Mouse (Mus musculus) neural tube, embryonic 13.5 days (tissue): ENCODE results near the gene Atp9a. TPM values are rescaled to one million over a fixed set of nuclear protein-coding genes. Genes with fewer than 3 reads are reported as not detected.

Source experiments
- ATAC-seq: fragments of 200-750 bp; cut with Nextera tagmentation; 2 replicates; pipeline ENCODE4 v1.8.0; 2017; ENCODE audit warnings: low read depth, mild to moderate bottlenecking, moderate TSS enrichment, moderate library complexity
- H3K27ac ChIP-seq: fragments of 300-500 bp; sonication (generic); replicated peaks from 2 replicates; pipeline ENCODE4 v1.5.1; 2015; ENCODE audit warnings: moderate library complexity, mild to moderate bottlenecking, inconsistent platforms
- H3K27me3 ChIP-seq: fragments of 300-500 bp; sonication (generic); 2 replicates; pipeline ENCODE4 v1.6.1; 2015; ENCODE audit warnings: mild to moderate bottlenecking, inconsistent platforms
- H3K36me3 ChIP-seq: fragments of 300-500 bp; sonication (generic); 2 replicates; pipeline ENCODE4 v1.6.1; 2015; ENCODE audit warnings: mild to moderate bottlenecking, inconsistent platforms
- H3K4me1 ChIP-seq: fragments of 300-500 bp; sonication (generic); replicated peaks from 2 replicates; pipeline ENCODE4 v1.6.1; 2015; ENCODE audit warnings: inconsistent platforms
- H3K4me2 ChIP-seq: fragments of 300-500 bp; sonication (generic); 2 replicates; pipeline ENCODE4 v1.6.1; 2015; ENCODE audit warnings: inconsistent platforms, mild to moderate bottlenecking, moderate library complexity
- H3K4me3 ChIP-seq: fragments of 300-500 bp; sonication (generic); 2 replicates; pipeline ENCODE4 v1.5.1; 2015; ENCODE audit warnings: mild to moderate bottlenecking, inconsistent platforms
- H3K9ac ChIP-seq: fragments of 300-500 bp; sonication (generic); 2 replicates; pipeline ENCODE4 v1.6.1; 2015; ENCODE audit warnings: moderate library complexity, mild to moderate bottlenecking, inconsistent platforms
- H3K9me3 ChIP-seq: fragments of 300-500 bp; sonication (generic); 2 replicates; pipeline ENCODE4 v1.6.1; 2016; ENCODE audit warnings: inconsistent platforms
- WGBS: fragments of 180-500 bp; shearing (Covaris S2); methylation state at CpG from one replicate; pipeline ENCODE4 v1.1.7; 2015; 5-methylcytosine and 5-hydroxymethylcytosine counted together
- polyA plus RNA-seq: library from polyadenylated mRNA; unstranded; fragments of >200 nt; fragmentation: Nextera tagmentation; extraction: Ambion mirVana; gene quantifications from 2 replicates; pipeline ENCODE4 v1.2.1, GENCODE M21; 2015

Atp9a gene
- polyA plus RNA-seq, result 58.9 and 72.6 TPM in 2 replicates

GRCm38 (mm10) chr2:168742059-168742627, at the start of gene Atp9a:
Gene Atp9a, minus strand, starts transcription at chr2:168742409.
- 11% methylated on average over 25 of the region's 33 CpGs for WGBS

DNA sequence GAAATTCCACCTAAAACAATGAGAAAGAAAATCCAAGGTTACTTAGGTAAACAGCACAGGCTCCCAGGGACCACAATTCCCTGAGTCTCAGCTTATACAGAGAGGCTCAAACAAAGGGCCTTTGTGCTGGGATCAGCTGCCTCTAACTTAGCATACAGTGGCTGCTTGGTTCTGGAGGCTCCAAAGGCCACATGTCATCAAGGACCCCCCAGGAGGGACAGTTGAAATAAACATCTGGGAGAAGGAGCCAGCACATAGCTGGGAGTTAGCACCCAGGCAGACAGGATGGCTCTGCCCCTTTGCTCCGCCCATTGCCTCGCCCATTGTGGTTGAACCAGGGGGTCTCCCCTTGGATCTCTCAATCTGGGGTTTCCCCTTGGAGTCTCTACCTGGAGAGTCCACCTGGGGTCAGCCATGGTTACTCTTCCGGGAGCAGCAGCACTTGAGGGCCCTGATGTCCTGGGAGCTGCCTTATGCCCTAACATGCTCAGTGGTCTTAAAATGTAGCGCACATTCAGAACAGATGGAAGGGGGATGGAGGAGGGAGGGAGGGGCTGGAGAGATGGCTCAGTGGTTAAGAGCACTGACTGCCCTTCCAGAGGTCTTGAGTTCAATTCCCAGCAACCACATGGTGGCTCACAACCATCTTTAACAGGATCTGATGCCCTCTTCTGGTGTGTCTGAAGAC, 49.0 kb upstream of the Atp9a start:
- Histone ChIP-seq H3K4me1 (no peaks in the 10 kb centered on the region), H3K4me2 (no peak overlapping the region), H3K9me3 (no peaks in the 10 kb centered on the region), H3K9ac (no peak overlapping the region), H3K4me3 (no peak overlapping the region), H3K27me3 (no peaks in the 10 kb centered on the region), H3K36me3 (no peaks in the 10 kb centered on the region), H3K27ac (no peak overlapping the region)
- WGBS, result 54% methylated on average over 4 of the region's 4 CpGs
- ATAC-seq, result no peak; the same call in 1 of the 2 replicates

More at GRCm38 (mm10) chr2:168742059-168742627, at the start of gene Atp9a:
- Histone ChIP-seq H3K9me3 (no peaks in the 10 kb centered on the region), H3K4me2 (peak within 1 kb of the TSS; percentile 57), H3K27me3 (no peaks in the 10 kb centered on the region), H3K27ac (peak within 1 kb of the TSS; percentile 97), H3K9ac (peak within 1 kb of the TSS; percentile 97), H3K36me3 (peaks cover 4% of the 10 kb centered on the region; the same call in 1 of the 2 replicates), H3K4me3 (peak within 1 kb of the TSS; percentile 85), H3K4me1 (peaks cover 13% of the 10 kb centered on the region)
- ATAC-seq, result peak; percentile 73

DNA sequence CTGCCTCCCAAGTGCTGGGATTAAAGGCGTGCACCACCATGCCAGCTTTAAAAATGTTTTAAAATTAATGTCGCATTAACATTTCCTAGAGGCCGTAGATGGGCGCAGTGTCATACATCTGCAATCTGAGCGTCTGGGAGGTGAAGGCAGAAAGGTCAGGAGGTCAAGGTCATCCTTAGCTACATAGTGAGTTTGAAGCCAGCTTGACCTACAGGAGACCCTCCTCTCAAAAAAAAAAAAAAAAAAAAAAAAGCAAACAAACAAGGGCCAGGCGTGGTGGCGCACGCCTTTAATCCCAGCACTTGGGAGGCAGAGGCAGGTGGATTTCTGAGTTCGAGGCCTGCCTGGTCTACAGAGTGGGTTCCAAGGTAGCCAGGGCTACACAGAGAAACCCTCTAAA, 44.0 kb upstream of the Atp9a start:
- H3K36me3 ChIP-seq, result no peaks in the 10 kb centered on the region
- no peak overlapping the region for H3K9ac ChIP-seq
- no peak overlapping the region for H3K27ac ChIP-seq
- no peaks in the 10 kb centered on the region for H3K9me3 ChIP-seq
- 0 out of 2 replicates have a peak, but pooled peaks cover 6% of the 10 kb centered on the region for H3K4me1 ChIP-seq
- H3K4me2 ChIP-seq, result no peak overlapping the region
- no peak for ATAC-seq
- H3K4me3 ChIP-seq, result no peak overlapping the region
- no peaks in the 10 kb centered on the region for H3K27me3 ChIP-seq
- WGBS, result 94% methylated on average over 9 of the region's 9 CpGs

DNA sequence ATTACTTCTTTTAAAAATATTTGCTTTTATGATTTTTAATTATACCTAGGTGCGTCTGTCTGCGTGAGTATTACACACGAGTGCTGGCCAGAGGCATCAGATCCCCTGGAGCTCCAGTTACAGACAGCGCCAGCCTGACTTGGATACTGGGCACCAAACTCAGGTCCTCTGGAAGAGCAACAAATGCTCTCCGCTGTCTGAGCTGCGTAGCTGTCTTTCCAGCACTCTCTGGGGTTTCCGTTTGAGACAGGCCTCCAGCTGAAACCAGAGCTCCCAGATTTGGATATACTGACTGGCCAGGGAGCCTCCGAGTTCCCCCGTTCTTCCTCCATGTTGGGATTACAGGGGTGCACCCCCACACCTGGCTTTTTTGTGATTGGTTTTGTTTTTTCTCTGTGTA, 38.4 kb upstream of the Atp9a start:
- no peaks in the 10 kb centered on the region for H3K9me3 ChIP-seq
- 35% methylated on average over 9 of the region's 9 CpGs for WGBS
- H3K4me2 ChIP-seq, result no peak overlapping the region
- no peaks in the 10 kb centered on the region for H3K36me3 ChIP-seq
- H3K4me1 ChIP-seq, result peaks cover 17% of the 10 kb centered on the region
- no peak for ATAC-seq
- no peak overlapping the region for H3K4me3 ChIP-seq
- H3K9ac ChIP-seq, result no peak overlapping the region
- peak overlapping the region; percentile 33; the same call in 1 of the 2 replicates for H3K27ac ChIP-seq
- no peaks in the 10 kb centered on the region for H3K27me3 ChIP-seq

- Histone ChIP-seq H3K27me3 (no peaks in the 10 kb centered on the region), H3K4me1 (peaks cover 17% of the 10 kb centered on the region), H3K9ac (no peak overlapping the region), H3K27ac (peak overlapping the region; percentile 33; the same call in 1 of the 2 replicates), H3K9me3 (no peaks in the 10 kb centered on the region), H3K4me3 (no peak overlapping the region), H3K4me2 (no peak overlapping the region), H3K36me3 (no peaks in the 10 kb centered on the region)
- peak; percentile 53; the same call in 1 of the 2 replicates for ATAC-seq
- WGBS, result 5% methylated on average over 9 of the region's 9 CpGs
Measured at GRCm38 (mm10) chr2:168780024-168780423, 37.8 kb upstream of the Atp9a start.

DNA sequence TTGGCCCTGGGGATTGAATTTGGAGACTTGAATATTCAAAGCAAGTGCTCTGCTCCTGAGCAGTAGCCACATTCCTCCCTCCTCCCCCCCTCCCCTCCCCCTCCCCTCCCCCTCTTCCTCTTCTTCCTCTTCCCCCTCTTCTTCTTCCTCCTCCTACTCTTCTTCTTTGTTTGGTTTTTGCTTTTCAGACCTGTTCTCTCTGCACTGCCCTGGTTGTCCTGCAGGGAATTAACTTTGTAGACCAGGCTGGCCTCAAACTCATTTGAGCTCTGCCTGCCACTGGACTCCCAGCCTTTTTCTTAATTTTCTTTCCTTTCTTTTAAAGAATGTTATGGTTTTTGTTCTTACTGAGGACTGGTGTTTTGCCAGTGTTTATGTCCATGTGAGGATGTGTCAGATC, 35.3 kb upstream of the Atp9a start:
- Histone ChIP-seq H3K36me3 (no peaks in the 10 kb centered on the region), H3K27ac (no peak overlapping the region), H3K9ac (no peak overlapping the region), H3K4me1 (peaks cover 13% of the 10 kb centered on the region), H3K27me3 (no peaks in the 10 kb centered on the region), H3K9me3 (no peaks in the 10 kb centered on the region), H3K4me3 (no peak overlapping the region), H3K4me2 (no peak overlapping the region)
- no peak for ATAC-seq

- whole genome bisulfite sequencing, result 90% methylated on average over 3 of the region's 3 CpGs
- ATAC-seq, result no peak
- no peaks in the 10 kb centered on the region for H3K9me3 ChIP-seq
- H3K36me3 ChIP-seq, result no peaks in the 10 kb centered on the region
- H3K27ac ChIP-seq, result no peak overlapping the region
- peaks cover 11% of the 10 kb centered on the region for H3K4me1 ChIP-seq
- no peak overlapping the region for H3K4me3 ChIP-seq
- H3K27me3 ChIP-seq, result no peaks in the 10 kb centered on the region
- no peak overlapping the region for H3K9ac ChIP-seq
- no peak overlapping the region for H3K4me2 ChIP-seq
Measured at GRCm38 (mm10) chr2:168776238-168776637, 34.0 kb upstream of the Atp9a start.

DNA sequence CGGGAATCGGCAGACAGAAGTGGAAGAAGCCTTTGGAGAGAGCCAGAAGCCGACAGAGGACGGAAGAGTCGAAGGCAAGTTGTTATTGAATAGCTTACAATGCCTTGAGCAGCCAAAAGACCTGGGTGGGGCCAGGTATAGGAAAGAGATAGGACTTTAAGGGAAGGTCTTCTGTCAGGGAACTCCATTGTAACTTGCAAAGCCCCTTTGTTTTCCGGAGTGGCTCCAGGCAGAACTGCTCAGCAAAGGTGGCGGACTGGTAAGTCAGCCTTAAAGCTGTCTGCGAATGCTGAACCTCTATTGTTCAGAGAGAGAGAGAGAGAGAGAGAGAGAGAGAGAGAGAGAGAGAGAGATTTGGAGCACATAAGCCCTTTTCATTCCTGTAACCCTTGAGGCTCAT, 27.1 kb upstream of the Atp9a start:
- WGBS, result 40% methylated on average over 8 of the region's 8 CpGs
- H3K36me3 ChIP-seq, result no peaks in the 10 kb centered on the region
- peaks cover 48% of the 10 kb centered on the region for H3K27me3 ChIP-seq
- no peak overlapping the region for H3K9ac ChIP-seq
- H3K4me2 ChIP-seq, result no peak overlapping the region
- peaks cover 26% of the 10 kb centered on the region for H3K4me1 ChIP-seq
- H3K4me3 ChIP-seq, result no peak overlapping the region
- no peak for ATAC-seq
- no peaks in the 10 kb centered on the region for H3K9me3 ChIP-seq
- no peak overlapping the region for H3K27ac ChIP-seq

- H3K27ac ChIP-seq, result 0 out of 2 replicates have a peak within 1 kb of the TSS, but pooled peaks have one; percentile 42
- peak within 1 kb of the TSS; percentile 72 for H3K9ac ChIP-seq
- no peaks in the 10 kb centered on the region for H3K9me3 ChIP-seq
- WGBS, result 15% methylated on average over 10 of the region's 10 CpGs
- H3K4me1 ChIP-seq, result peaks cover 41% of the 10 kb centered on the region
- no peak for ATAC-seq
- peaks cover 62% of the 10 kb centered on the region for H3K27me3 ChIP-seq
- peak within 1 kb of the TSS; percentile 52 for H3K4me3 ChIP-seq
- peak within 1 kb of the TSS; percentile 93 for H3K4me2 ChIP-seq
- no peaks in the 10 kb centered on the region for H3K36me3 ChIP-seq
Measured at GRCm38 (mm10) chr2:168767582-168767981, 25.4 kb upstream of the Atp9a start, which contains the start of gene Sall4. Gene Sall4, minus strand, starts transcription at chr2:168767943.

DNA sequence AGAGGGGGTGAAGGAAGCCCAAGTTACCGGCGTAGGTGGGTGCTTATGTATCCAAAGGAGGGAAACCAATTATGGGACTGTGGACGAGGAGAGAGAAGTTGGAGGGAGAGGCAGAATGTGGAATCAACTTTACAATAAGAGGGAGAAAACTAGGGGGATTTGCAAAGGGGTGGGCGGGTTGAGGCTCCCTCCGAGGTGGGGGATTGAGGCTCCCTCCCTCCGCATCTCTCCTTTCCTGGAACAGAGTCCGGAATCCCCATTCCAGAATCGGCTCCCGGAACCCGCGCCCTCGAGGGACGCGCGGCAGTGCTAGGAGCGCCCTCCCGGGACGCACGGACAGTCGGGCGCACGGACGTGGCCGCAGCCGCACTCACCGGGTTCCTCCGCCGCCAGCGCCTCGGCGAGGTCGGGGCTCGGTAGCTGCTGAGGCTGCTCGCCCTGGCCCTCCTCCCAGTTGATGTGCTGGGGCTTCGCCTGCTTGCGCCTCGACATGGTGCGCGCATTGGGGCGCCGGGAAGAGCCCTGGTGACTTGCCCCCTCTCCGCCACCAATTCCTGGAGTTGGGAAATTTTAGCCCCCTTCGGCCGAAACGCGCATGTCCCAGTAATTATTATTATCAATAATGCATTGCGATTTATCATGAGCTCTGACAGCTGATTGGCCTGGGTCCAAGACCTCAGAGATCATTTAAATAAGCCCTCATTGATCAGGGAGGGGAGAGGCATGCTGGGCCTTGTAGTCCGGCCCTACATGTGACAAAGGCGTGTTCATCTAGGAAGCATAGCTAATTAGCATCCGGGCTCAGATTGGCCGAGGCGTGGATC, 24.5 kb upstream of the Atp9a start:
- Histone ChIP-seq H3K27me3 (peaks cover 62% of the 10 kb centered on the region), H3K4me1 (peaks cover 49% of the 10 kb centered on the region), H3K4me3 (peak overlapping the region; percentile 52), H3K9ac (peak overlapping the region; percentile 72), H3K27ac (0 out of 2 replicates have a peak overlapping the region, but pooled peaks have one; percentile 42), H3K36me3 (no peaks in the 10 kb centered on the region), H3K9me3 (no peaks in the 10 kb centered on the region), H3K4me2 (peak overlapping the region; percentile 93)
- ATAC-seq, result peak; percentile 84
- WGBS, result under 1% methylated on average over 52 of the region's 52 CpGs

DNA sequence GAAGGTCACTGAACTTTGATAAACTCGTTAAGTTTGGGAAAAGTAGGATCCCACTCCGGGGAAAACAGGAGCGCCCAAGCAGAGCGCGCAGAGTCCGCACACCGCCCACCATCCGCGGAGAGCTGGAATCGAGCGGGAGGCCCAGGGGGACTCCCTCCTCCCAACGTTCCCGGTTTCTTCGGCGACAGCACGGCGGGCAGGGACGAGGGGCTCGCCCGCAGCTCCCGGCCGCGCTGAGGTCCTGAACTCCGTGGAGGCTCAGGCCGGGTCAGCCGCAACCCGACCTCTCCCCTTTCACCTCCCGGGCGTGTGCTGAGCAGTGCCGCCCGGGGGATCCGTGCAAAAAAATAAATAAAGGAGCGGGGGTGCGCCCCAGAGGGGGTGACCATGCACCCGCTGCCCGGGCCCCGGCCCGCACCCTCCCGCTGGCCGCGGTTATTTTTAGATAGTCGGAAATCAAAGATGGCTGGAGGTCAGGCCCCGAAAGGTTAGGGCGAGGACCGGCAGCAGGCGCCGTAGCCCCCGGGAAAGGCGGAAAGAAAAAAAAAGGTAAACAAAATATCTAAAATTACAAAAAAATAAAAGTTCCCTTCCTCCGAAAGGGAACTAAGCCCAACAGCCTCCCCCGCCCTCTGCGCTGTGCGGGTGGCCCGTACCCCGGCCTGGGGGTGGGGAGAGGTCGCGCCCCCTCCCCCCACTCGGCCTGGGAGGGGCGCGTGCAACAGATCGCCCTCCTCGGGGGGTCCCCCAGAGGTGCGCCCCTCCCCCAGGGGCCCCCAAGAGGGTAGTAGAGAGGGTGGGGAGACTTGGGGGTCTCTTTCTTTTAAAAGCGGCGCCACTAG, 23.7 kb upstream of the Atp9a start:
- Histone ChIP-seq H3K9me3 (no peaks in the 10 kb centered on the region), H3K27ac (0 out of 2 replicates have a peak overlapping the region, but pooled peaks have one; percentile 1), H3K36me3 (no peaks in the 10 kb centered on the region), H3K4me2 (peak overlapping the region; percentile 93), H3K4me3 (peak overlapping the region; percentile 52), H3K27me3 (peaks cover 62% of the 10 kb centered on the region), H3K9ac (peak overlapping the region; percentile 72), H3K4me1 (peaks cover 55% of the 10 kb centered on the region)
- peak; percentile 20; the same call in 1 of the 2 replicates for ATAC-seq
- WGBS, result under 1% methylated on average over 65 of the region's 65 CpGs
